In the genomic region with DNA sequence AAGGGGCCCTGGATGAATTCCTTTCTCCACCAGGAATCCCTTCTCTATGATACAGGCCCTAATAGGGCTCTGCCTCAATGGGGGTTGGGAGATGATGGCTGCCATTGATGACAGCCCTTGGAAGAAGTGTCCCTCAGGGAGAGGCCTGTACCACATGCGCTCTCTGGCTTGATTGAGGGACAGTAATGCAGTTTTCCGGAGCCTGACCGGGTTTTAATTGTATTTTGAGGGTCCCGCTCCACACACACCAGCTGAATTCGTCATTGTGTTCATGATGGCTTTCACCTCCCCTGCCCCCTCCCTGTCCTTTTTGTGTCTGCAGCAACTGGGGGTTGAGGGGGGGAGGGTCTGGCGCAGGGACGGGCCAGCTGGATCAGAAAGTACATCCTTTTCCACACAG, we compare ENCODE assay signal across 16 mouse cellular contexts.
DNase-seq lines count a peak whose midpoint lies in the region; ATAC-seq lines count a peak whose summit lies in the region.
"Had no signal": no experiment of that assay in that cellular context is flagged by ENCODE, and none has a peak within 500 bp of the region (broad histone marks: within the 10 kb centered on the region; RNA-seq: fewer than 3 reads in every experiment).

No protein-coding gene starts in this region.

- ATAC-seq in neural tube, embryonic 11.5 days (ENCODE audit: insufficient read depth, low FRiP score, low TSS enrichment) = no peak
- ATAC-seq in neural tube, embryonic 15.5 days (ENCODE audit: low FRiP score) = no peak

- H3K9ac ChIP-seq in neural tube, embryonic 11.5 days (ENCODE audit: low read length) = no peak overlapping the region
- no peak overlapping the region for H3K9ac ChIP-seq in neural tube, embryonic 15.5 days (replicated peaks)
- H3K9ac ChIP-seq: embryonic facial prominence, embryonic 13.5 days; heart, embryonic 15.5 days; stomach, embryonic 15.5 days had no signal

- no peak overlapping the region for H3K27ac ChIP-seq in neural tube, embryonic 11.5 days (ENCODE audit: low read depth, low read length)
- H3K27ac ChIP-seq in neural tube, embryonic 15.5 days (replicated peaks) = no peak overlapping the region
- H3K27ac ChIP-seq: embryonic facial prominence, embryonic 13.5 days; heart, adult 2 months; heart, embryonic 15.5 days; limb, embryonic 10.5 days; stomach, embryonic 15.5 days had no signal

- H3K27me3 ChIP-seq in neural tube, embryonic 11.5 days (ENCODE audit: control insufficient read depth, insufficient read depth, low read length) = no peaks in the 10 kb centered on the region
- no peaks in the 10 kb centered on the region for H3K27me3 ChIP-seq in neural tube, embryonic 15.5 days (replicated peaks)
- H3K27me3 ChIP-seq: stomach, embryonic 15.5 days had no signal

- H3K9me3 ChIP-seq in neural tube, embryonic 11.5 days (ENCODE audit: control insufficient read depth, low read length) = no peaks in the 10 kb centered on the region
- no peaks in the 10 kb centered on the region for H3K9me3 ChIP-seq in neural tube, embryonic 15.5 days (replicated peaks)
- H3K9me3 ChIP-seq: limb, embryonic 10.5 days; stomach, embryonic 15.5 days had no signal

- no peaks in the 10 kb centered on the region for H3K36me3 ChIP-seq in neural tube, embryonic 11.5 days (ENCODE audit: control insufficient read depth, insufficient read depth, low read length)
- H3K36me3 ChIP-seq in neural tube, embryonic 15.5 days = no peaks in the 10 kb centered on the region
- H3K36me3 ChIP-seq: embryonic facial prominence, embryonic 13.5 days; heart, embryonic 15.5 days; limb, embryonic 10.5 days; stomach, embryonic 15.5 days had no signal

- peaks cover 6% of the 10 kb centered on the region for H3K4me1 ChIP-seq in neural tube, embryonic 11.5 days (ENCODE audit: control insufficient read depth, insufficient read depth, low read length)
- H3K4me1 ChIP-seq in neural tube, embryonic 15.5 days = peaks cover 7% of the 10 kb centered on the region

- no peak overlapping the region for H3K4me3 ChIP-seq in neural tube, embryonic 11.5 days (ENCODE audit: low read depth, low read length)
- H3K4me3 ChIP-seq in neural tube, embryonic 15.5 days (replicated peaks) = no peak overlapping the region
- H3K4me3 ChIP-seq: embryonic facial prominence, embryonic 13.5 days; heart, adult 2 months; heart, embryonic 15.5 days; limb, embryonic 10.5 days; stomach, embryonic 15.5 days had no signal

- no peak overlapping the region for H3K4me2 ChIP-seq in neural tube, embryonic 11.5 days (ENCODE audit: low read depth)
- H3K4me2 ChIP-seq in neural tube, embryonic 15.5 days = no peak overlapping the region
- H3K4me2 ChIP-seq: embryonic facial prominence, embryonic 13.5 days; heart, embryonic 15.5 days; liver, embryonic 11.5 days; stomach, embryonic 15.5 days had no signal

- DNase-seq in embryo, embryonic 11 days = peak; percentile 55
- no peak for DNase-seq in embryo, embryonic 10 days (ENCODE audit: low spot score)
- peak; percentile 34 for DNase-seq in kidney, postnatal 10 days
- DNase-seq in kidney, adult 11 months = no peak
- DNase-seq in neural tube, embryonic 11.5 days (ENCODE audit: low spot score) = peak; percentile 51
- DNase-seq in urinary bladder, adult 2 months (ENCODE audit: low spot score) = no peak
- no peak for DNase-seq in frontal cortex, postnatal 25 days (ENCODE audit: low spot score in 2 of 2)
- DNase-seq: midbrain, embryonic 14.5 days; spleen, adult 18-20 months had no signal

- WGBS in neural tube, embryonic 11.5 days = 51% methylated on average over 7 of the region's 7 CpGs
- 30% methylated on average over 7 of the region's 7 CpGs for WGBS in neural tube, embryonic 15.5 days

Comparison
In these comparisons a context has a peak if more than half of its experiments do, and no peak if none do; other contexts are left out.
1. DNase-seq: peak in embryo, embryonic 11 days (single experiment), kidney, postnatal 10 days (single experiment) and neural tube, embryonic 11.5 days (single experiment); none in embryo, embryonic 10 days (single experiment), kidney, adult 11 months (single experiment), urinary bladder, adult 2 months (single experiment) and frontal cortex, postnatal 25 days (0 of 2).